ENCODE assay signal across 8 mouse cellular contexts in the genomic region with DNA sequence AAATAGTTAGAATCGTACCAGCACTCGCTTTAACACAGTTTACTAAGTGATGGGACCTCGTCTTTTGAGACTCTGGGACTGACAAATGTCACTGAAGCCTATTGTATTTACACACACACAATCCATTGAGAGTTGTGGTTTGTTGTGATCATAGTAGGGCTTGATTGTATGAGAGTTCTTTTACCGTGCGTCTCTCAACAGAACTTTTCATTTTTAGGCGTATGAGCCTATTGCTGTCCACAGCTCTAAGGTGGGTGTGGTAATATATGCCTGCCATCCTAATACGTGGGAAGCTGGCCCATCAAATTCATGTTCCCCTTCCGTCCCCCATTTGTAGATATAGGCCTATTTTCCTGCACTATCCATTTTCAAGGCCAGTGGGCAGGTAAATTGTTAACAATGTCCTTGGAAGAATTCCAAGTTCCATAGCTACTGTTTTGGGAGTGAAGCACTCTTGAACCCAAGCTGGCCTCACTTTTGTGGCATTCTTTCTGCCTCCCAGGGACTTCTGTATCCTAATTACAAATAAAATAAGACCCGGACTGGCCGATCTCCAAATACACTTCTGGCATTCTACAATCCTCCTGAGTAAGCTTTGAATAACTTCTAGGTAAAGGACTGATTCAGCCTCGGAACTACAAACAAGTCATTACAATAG. TPM values are rescaled to one million over a fixed set of nuclear protein-coding genes. Genes with fewer than 3 reads are reported as not detected.
DNase-seq lines count a peak whose midpoint lies in the region; ATAC-seq lines count a peak whose summit lies in the region.

No protein-coding gene starts in this region.

- no peaks in the 10 kb centered on the region for H3K9me3 ChIP-seq in embryonic facial prominence, embryonic 11.5 days (replicated peaks; ENCODE audit: control insufficient read depth, low read length)
- no peaks in the 10 kb centered on the region for H3K9me3 ChIP-seq in lung, embryonic 16.5 days (ENCODE audit: control insufficient read depth, low read length)

- peak overlapping the region; percentile 40 for H3K9ac ChIP-seq in embryonic facial prominence, embryonic 11.5 days (replicated peaks; ENCODE audit: low read length)
- H3K9ac ChIP-seq in lung, embryonic 16.5 days (ENCODE audit: low read length): peak overlapping the region; percentile 66

- ATAC-seq in embryonic facial prominence, embryonic 11.5 days (replicated peaks; ENCODE audit: insufficient number of reproducible peaks, low FRiP score, low TSS enrichment, low read depth): no peak
- ATAC-seq in lung, embryonic 16.5 days (ENCODE audit: low read depth): no peak
- no peak for ATAC-seq in frontal cortex, adult (ENCODE audit: low TSS enrichment)

- H3K4me1 ChIP-seq in embryonic facial prominence, embryonic 11.5 days (ENCODE audit: control insufficient read depth, insufficient read depth, low read length): peaks cover 4% of the 10 kb centered on the region; the same call in 1 of the 2 replicates
- H3K4me1 ChIP-seq in lung, embryonic 16.5 days (replicated peaks; ENCODE audit: control insufficient read depth, insufficient read depth, low read length): peaks cover 23% of the 10 kb centered on the region

- H3K4me2 ChIP-seq in embryonic facial prominence, embryonic 11.5 days (ENCODE audit: low read depth, low read length): peak overlapping the region; percentile 45
- peak overlapping the region; percentile 84 for H3K4me2 ChIP-seq in lung, embryonic 16.5 days (ENCODE audit: low read depth, low read length)

- WGBS in embryonic facial prominence, embryonic 11.5 days: 58% methylated on average over 11 of the region's 11 CpGs
- 37% methylated on average over 11 of the region's 11 CpGs for WGBS in lung, embryonic 16.5 days

- DNase-seq in cerebellum, adult 11 months: peak; percentile 27
- no peak for DNase-seq in cerebellum, postnatal 4 days (ENCODE audit: low spot score in 2 of 2)
- no peak for DNase-seq in embryonic facial prominence, embryonic 11.5 days (ENCODE audit: low spot score)
- peak; percentile 59 for DNase-seq in kidney, adult 18-20 months
- DNase-seq in adrenal gland, postnatal 25 days: no peak
- no peak for DNase-seq in left cerebral cortex, postnatal 14 days (ENCODE audit: low spot score in 2 of 2)

- H3K36me3 ChIP-seq in embryonic facial prominence, embryonic 11.5 days (replicated peaks; ENCODE audit: control insufficient read depth, insufficient read depth, low read depth, low read length): no peaks in the 10 kb centered on the region
- H3K36me3 ChIP-seq in lung, embryonic 16.5 days (ENCODE audit: control insufficient read depth, insufficient read depth, low read length): no peaks in the 10 kb centered on the region

- H3K4me3 ChIP-seq in embryonic facial prominence, embryonic 11.5 days (ENCODE audit: low read depth, low read length): peak overlapping the region; percentile 52
- peak overlapping the region; percentile 61 for H3K4me3 ChIP-seq in lung, embryonic 16.5 days (ENCODE audit: low read length)

- no peaks in the 10 kb centered on the region for H3K27me3 ChIP-seq in embryonic facial prominence, embryonic 11.5 days (ENCODE audit: control insufficient read depth, insufficient read depth, low read length)
- no peaks in the 10 kb centered on the region for H3K27me3 ChIP-seq in lung, embryonic 16.5 days (ENCODE audit: control insufficient read depth, insufficient read depth, low read depth, low read length)

- no peak overlapping the region for H3K27ac ChIP-seq in embryonic facial prominence, embryonic 11.5 days (replicated peaks; ENCODE audit: low read depth, low read length)
- H3K27ac ChIP-seq in lung, embryonic 16.5 days (ENCODE audit: low read length): peak overlapping the region; percentile 96

- intact Hi-C loops in left cerebral cortex, postnatal 14 days (cut with DNase I): no loop called here

RNA-seq across cellular contexts. Expression of gene Ints3, which starts 0.8 kb away (rescaled TPM):
- polyA plus RNA-seq in embryonic facial prominence, embryonic 11.5 days (2014; fragmentation: Nextera tagmentation; extraction: Ambion mirVana): 31.7 and 32.1 TPM in 2 replicates
- 28.7 and 28.8 TPM in 2 replicates for polyA plus RNA-seq in lung, embryonic 16.5 days (2015; fragmentation: Nextera tagmentation; extraction: Ambion mirVana)
- total RNA-seq in adrenal gland, postnatal 25 days (2021): 91.2 and 92.3 TPM in 2 replicates
- total RNA-seq in left cerebral cortex, postnatal 14 days (2021): 10 to 100 TPM; 61.4 to 65.3 TPM

RNA-seq across cellular contexts. Expression of gene Npr1, which starts 31.5 kb away (rescaled TPM):
- polyA plus RNA-seq in embryonic facial prominence, embryonic 11.5 days (2014; fragmentation: Nextera tagmentation; extraction: Ambion mirVana): 1.7 and 3.0 TPM in 2 replicates
- 24.3 and 25.0 TPM in 2 replicates for polyA plus RNA-seq in lung, embryonic 16.5 days (2015; fragmentation: Nextera tagmentation; extraction: Ambion mirVana)
- total RNA-seq in adrenal gland, postnatal 25 days (2021): 224 and 269 TPM in 2 replicates
- 1 to 10 TPM; 3.4 TPM for total RNA-seq in left cerebral cortex, postnatal 14 days (2021)

RNA-seq across cellular contexts. Expression of gene Ilf2, which starts 41.7 kb away (rescaled TPM):
- 364 and 383 TPM in 2 replicates for polyA plus RNA-seq in embryonic facial prominence, embryonic 11.5 days (2014; fragmentation: Nextera tagmentation; extraction: Ambion mirVana)
- polyA plus RNA-seq in lung, embryonic 16.5 days (2015; fragmentation: Nextera tagmentation; extraction: Ambion mirVana): 171 and 189 TPM in 2 replicates
- total RNA-seq in adrenal gland, postnatal 25 days (2021): 65.6 and 65.7 TPM in 2 replicates
- 10 to 100 TPM; 88.9 to 91.5 TPM for total RNA-seq in left cerebral cortex, postnatal 14 days (2021)

RNA-seq across cellular contexts. Expression of gene Slc27a3, which starts 44.5 kb away (rescaled TPM):
- 15.3 and 16.8 TPM in 2 replicates for polyA plus RNA-seq in embryonic facial prominence, embryonic 11.5 days (2014; fragmentation: Nextera tagmentation; extraction: Ambion mirVana)
- polyA plus RNA-seq in lung, embryonic 16.5 days (2015; fragmentation: Nextera tagmentation; extraction: Ambion mirVana): 20.7 and 21.7 TPM in 2 replicates
- 130 and 146 TPM in 2 replicates for total RNA-seq in adrenal gland, postnatal 25 days (2021)
- total RNA-seq in left cerebral cortex, postnatal 14 days (2021): 1 to 10 TPM; 5.1 to 6.2 TPM

RNA-seq across cellular contexts. Expression of gene Snapin, which starts 56.6 kb away (rescaled TPM):
- 63.3 and 65.8 TPM in 2 replicates for polyA plus RNA-seq in embryonic facial prominence, embryonic 11.5 days (2014; fragmentation: Nextera tagmentation; extraction: Ambion mirVana)
- polyA plus RNA-seq in lung, embryonic 16.5 days (2015; fragmentation: Nextera tagmentation; extraction: Ambion mirVana): 86.4 and 88.5 TPM in 2 replicates
- 67.2 and 74.0 TPM in 2 replicates for total RNA-seq in adrenal gland, postnatal 25 days (2021)
- 10 to 100 TPM; 44.6 to 50.7 TPM for total RNA-seq in left cerebral cortex, postnatal 14 days (2021)

Comparison
In these comparisons a context has a peak if more than half of its experiments do, and no peak if none do; other contexts are left out.
1. DNase-seq: peak in cerebellum, adult 11 months (single experiment) and kidney, adult 18-20 months (single experiment); none in cerebellum, postnatal 4 days (0 of 2), embryonic facial prominence, embryonic 11.5 days (single experiment), adrenal gland, postnatal 25 days (single experiment) and left cerebral cortex, postnatal 14 days (0 of 2).
2. RNA of gene Npr1, which starts 31.5 kb away (total RNA-seq): 224 to 269 TPM in adrenal gland, postnatal 25 days; 3.4 TPM in left cerebral cortex, postnatal 14 days; every median in the first group is over 10 times any median in the second.